Mouse (Mus musculus) inflammation-experienced regulatory T-cells, adult 6 months (primary cell): ENCODE data around the gene Slc39a3. TPM values are rescaled to one million over a fixed set of nuclear protein-coding genes. Genes with fewer than 3 reads are reported as not detected.

Experiments used
- ATAC-seq: one replicate; pipeline ENCODE4 v1.8.0; 2017
- polyA plus RNA-seq, 3 experiments: library from polyadenylated mRNA; unstranded; fragments of 100-300 nt; shearing (Covaris generic); gene quantifications; one replicate each; pipeline ENCODE4 v1.2.1; 2017

The Slc39a3 gene
- polyA plus RNA-seq, 3 experiments from 2014 or later, result 2.4 to 5.0 (median 2.7) TPM

DNA sequence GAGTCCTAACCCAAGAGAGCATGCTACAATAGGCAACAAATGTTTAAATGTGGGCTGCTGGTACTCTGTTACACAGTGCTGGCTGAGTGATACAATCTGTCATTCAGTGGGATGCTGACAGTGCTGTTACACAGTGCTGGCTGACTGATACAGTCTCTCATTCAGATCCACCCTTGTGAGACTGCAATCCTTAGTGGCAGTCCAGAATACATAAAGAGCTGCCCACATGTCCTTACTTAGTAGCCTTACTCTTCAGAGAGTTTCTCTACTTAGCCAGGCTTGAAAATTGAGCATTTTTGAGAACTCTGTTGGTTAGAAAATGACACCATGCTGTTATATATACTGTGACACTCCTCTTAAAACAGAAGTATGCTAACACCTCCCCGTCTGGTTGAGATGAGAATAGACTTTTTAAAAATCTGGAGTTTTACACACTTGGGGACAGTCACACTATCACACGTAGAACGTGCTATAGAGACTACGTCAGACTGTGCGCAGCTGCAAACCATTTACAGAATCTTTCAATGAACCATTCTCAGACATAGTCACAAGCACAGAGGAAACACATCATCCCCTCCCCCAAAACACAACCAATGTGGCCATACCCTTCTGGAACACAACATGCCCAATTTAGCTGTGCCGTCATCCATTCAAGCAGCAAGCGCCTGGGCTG is 31.1 kb downstream of the Slc39a3 start:
- ATAC-seq, result no peak

DNA sequence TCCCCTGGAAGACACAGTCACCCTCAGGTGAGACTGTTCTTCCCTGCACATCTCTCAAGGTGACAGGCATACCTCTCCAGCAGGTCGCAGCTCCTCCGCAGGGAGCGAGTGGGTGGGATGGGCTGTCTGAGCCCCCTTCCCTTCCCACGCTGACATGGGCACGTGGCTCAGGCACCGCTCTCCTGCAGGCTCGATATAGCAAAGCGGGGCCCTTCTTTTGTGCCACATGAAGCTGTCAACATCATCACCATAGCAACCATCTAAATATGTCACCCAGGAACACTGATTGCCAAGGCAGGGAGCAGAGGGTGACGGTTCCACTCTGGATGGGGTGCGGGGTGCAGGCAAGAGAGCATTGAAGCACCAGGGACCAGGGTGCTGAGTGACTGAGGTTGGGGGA is 36.1 kb downstream of the Slc39a3 start:
- ATAC-seq, result no peak

- no peak for ATAC-seq
Measured at GRCm38 (mm10) chr10:81000197-81001062, 36.8 kb downstream of the Slc39a3 start.

DNA sequence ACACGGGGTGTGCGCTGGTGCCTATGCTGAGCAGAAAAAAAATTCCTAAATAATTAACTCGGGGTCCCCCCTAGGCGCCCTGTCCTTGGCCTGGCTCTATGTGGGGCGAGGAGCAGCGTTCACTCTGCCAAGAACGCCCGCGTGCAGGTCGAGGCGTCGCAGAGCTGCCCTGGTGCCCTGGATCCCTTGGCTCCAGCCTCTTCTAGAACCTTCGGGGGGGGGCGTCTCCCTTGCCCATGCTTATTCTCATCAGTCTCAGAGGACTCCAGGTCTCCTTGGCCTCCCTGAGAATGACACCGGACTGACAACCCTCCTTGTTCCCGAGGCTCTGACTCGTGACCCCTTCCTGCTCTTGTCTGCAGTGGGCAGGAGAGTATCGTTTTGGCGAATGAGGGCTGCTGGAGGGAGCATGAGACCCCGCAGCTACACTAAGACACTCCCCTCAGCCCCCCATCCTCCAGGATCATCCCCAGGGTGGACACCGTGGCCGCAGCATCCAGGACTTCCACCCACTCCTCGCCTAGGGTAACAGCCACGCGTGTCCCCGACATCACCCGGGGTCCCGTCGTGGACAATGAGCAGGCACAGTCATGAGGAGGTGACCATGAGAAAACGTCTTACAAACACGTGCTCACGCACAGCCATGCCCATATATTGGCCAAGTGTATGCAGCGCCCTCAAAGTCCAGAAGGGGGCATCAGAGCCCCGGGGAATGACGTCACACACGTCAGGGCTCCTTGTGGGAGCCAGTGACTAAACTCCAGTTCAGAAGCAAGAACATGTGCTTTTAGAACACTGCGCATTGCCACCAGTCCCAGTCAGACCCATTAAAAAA is 37.6 kb downstream of the Slc39a3 start:
- peak; percentile 85 for ATAC-seq

- ATAC-seq, result peak; percentile 30
Measured at GRCm38 (mm10) chr10:80998778-80999177, 38.4 kb downstream of the Slc39a3 start.

DNA sequence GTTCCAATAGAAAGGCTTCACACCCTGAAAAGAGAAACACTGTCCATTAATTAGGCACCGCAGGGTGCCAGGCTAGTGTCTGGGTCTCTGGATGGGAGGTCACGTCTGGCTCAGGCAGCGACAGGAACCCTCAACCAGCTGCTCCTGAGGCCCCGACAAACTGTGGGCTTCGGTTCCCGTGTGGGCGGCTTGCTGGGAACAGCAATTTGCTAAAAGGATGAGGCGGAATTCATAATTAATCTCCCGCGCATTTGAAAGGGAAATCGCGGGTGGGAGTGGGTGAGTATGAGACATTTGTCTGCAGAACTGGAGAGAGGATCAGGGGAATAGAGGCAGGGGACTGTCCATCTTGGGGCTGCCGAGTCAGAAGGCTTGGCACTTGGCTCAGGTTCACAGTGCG is 39.2 kb downstream of the Slc39a3 start:
- ATAC-seq, result no peak

GRCm38 (mm10) chr10:80997332-80997731 is 39.9 kb downstream of the Slc39a3 start:
- no peak for ATAC-seq

DNA sequence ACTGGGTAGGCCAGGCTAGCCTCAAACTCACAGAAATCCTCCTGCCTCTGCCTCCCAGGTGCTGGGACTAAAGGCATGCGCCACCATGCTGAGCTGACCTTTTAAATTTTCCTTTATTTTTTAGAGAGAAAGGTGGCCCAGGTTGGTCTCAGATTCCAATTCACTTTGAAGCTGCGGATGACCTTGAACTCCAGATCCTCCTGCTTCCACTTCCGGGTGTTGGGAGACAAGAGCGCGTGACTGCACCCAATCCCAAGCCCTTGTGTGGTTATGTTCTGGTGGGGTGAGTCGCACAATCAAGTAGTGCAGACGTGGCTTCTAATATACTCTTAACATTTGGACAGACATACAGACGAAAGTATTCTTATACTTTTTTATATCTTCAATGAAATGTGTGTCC is 40.7 kb downstream of the Slc39a3 start:
- no peak for ATAC-seq

- ATAC-seq, result peak; percentile 51
Measured at GRCm38 (mm10) chr10:80995091-80995632, 42.1 kb downstream of the Slc39a3 start.

DNA sequence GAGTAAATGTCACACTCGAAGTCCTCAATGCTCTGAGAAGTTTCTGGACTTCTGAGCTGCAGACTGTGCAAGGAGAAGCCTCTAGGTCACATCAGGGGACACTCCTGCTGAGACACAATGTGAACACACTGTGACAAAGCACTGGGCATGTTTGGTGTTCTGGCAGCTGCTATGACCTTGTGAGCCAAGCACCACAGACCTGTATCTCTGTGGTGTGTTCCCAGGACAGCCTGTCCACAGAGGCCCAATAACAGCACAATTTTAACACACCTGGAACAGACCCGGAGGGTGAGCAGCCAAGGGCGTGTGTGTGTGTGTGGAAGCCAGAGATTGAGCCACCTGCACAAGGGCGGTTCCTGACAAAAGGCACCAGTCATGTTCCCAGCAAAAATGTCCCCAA is 42.6 kb downstream of the Slc39a3 start:
- ATAC-seq, result no peak

DNA sequence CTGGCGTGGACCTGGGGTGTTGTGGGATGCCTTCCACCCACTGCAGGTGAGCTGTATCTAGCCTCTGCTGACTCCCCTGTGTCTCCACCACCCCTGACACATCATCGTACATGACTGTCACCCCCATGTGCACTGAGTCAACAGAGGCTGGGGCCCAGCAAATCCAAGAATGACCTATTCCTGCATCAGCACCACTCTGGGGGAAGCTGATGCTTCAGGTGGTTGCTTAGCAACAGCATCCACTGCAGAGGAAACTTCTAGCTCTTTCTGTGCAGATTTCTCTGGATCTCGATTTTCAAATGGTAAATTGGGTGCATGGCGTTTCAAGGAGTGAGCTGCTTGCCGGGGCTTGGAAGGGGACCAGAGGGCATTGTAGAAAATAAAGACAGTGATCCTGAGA is 44.0 kb downstream of the Slc39a3 start:
- ATAC-seq, result no peak

DNA sequence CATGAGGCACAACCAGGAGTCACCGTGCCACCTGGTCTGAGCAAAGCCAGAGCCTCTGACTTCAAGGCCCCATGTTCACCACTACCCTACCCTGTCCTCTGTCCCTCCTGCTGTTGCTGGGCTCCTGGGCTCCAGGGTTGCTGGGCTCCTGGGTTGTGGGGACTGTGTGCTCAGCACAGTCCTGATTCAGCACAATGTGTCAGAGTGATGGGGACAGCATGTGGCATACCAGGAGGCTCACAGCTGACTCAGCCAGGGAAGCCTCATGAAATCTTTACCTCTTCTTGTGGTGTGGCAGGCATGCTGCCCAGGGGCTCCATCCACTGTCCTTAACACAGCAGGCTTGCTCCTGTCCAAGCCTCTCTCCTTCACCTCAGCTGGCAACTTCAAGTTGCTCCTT is 45.3 kb downstream of the Slc39a3 start:
- ATAC-seq, result no peak

- ATAC-seq, result no peak
Measured at GRCm38 (mm10) chr10:80991007-80991406, 46.2 kb downstream of the Slc39a3 start.

GRCm38 (mm10) chr10:80990406-80990805 is 46.8 kb downstream of the Slc39a3 start:
- ATAC-seq, result no peak

- ATAC-seq, result peak; percentile 4
Measured at GRCm38 (mm10) chr10:80989854-80990253, 47.4 kb downstream of the Slc39a3 start.

DNA sequence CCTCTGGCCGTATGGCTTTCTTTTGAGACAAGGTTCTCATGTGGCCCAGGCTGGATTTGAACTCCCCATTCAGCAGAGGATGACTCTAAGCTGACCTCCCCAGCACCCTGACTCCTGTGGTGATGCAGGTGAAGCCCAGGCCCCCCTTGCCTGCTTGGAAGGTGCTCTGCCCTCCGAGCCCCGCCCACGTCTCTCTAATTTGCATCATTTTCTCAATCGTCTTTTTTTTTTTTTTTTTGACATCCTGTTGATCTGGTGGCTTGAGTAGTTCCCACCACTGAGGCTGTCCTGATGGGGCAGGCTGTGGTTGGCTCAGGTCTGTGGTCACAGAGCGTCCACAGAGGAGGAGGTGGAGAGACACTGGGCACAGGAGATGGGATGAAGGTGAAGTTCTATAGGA is 47.8 kb downstream of the Slc39a3 start:
- ATAC-seq, result peak; percentile 47

- peak; percentile 44 for ATAC-seq
Measured at GRCm38 (mm10) chr10:80987709-80988441, 49.4 kb downstream of the Slc39a3 start.

DNA sequence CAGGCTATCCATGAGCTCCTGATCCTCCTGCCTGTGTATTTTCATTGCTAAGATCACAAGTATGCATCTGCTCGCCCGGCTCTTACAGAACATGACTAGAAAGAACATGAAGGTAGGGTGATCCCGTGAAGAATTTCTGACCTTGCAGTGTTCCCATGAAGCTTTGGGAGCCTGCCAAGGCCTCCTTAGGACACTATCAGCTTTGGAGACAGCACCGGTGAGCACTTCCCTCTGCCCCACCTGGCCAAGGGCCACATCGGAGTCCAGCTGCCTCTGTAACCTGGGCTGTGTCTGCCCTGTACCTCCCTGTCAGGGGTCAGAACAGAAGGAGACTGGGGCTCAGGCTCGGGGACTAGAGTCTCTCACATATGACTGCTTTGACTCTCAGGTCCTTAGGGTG is 50.5 kb downstream of the Slc39a3 start:
- ATAC-seq, result no peak

GRCm38 (mm10) chr10:80985970-80986701 is 51.1 kb downstream of the Slc39a3 start:
- ATAC-seq, result peak; percentile 62

- ATAC-seq, result peak; percentile 34
Measured at GRCm38 (mm10) chr10:80985241-80985969, 51.8 kb downstream of the Slc39a3 start.

- ATAC-seq, result no peak
Measured at GRCm38 (mm10) chr10:80984223-80984622, 53.0 kb downstream of the Slc39a3 start.
